Mouse (Mus musculus) cerebellum, postnatal 10 days (tissue): Measurements from ENCODE around the gene Abcf1.
"Not testable (repeated sequence)": the region's sequence is repeated elsewhere in the genome, so short reads cannot be mapped to it uniquely, and the experiment has no call there.

ENCODE experiments used
- DNase-seq, 2 experiments: peaks; one replicate each; pipeline ENCODE4 v3.0.0; 2021; ENCODE audit warnings: mixed read lengths in 2 of 2

Abcf1 gene

GRCm38 (mm10) chr17:35978811-35979400 lies 9.3 kb upstream of the Abcf1 start:
- DNase-seq: peak; percentile 94

GRCm38 (mm10) chr17:35972131-35972530 lies 2.6 kb upstream of the Abcf1 start:
- DNase-seq: no peak

GRCm38 (mm10) chr17:35967621-35968020 lies 1.9 kb downstream of the Abcf1 start:
- no peak for DNase-seq

GRCm38 (mm10) chr17:35963279-35963678 lies 6.3 kb downstream of the Abcf1 start:
- no peak for DNase-seq

- no peak for DNase-seq
Measured at GRCm38 (mm10) chr17:35958533-35959223, 10.9 kb downstream of the Abcf1 start.

- DNase-seq: no peak
Measured at GRCm38 (mm10) chr17:35954665-35955064, 14.9 kb downstream of the Abcf1 start.

- not testable (repeated sequence) for DNase-seq
Measured at GRCm38 (mm10) chr17:35952559-35952958, 17.0 kb downstream of the Abcf1 start.

GRCm38 (mm10) chr17:35950946-35951345 lies 18.6 kb downstream of the Abcf1 start:
- DNase-seq: not testable (repeated sequence)

GRCm38 (mm10) chr17:35939941-35940340 lies 29.6 kb downstream of the Abcf1 start:
- DNase-seq: no peak

- DNase-seq: no peak
Measured at GRCm38 (mm10) chr17:35939108-35939507, 30.5 kb downstream of the Abcf1 start.

- peak; percentile 65 to 70 for DNase-seq
Measured at GRCm38 (mm10) chr17:35937700-35938348, 31.7 kb downstream of the Abcf1 start.

GRCm38 (mm10) chr17:35935763-35936162 lies 33.8 kb downstream of the Abcf1 start:
- not testable (repeated sequence) for DNase-seq

- no peak for DNase-seq
Measured at GRCm38 (mm10) chr17:35932608-35933007, 37.0 kb downstream of the Abcf1 start.

GRCm38 (mm10) chr17:35930627-35931026 lies 38.9 kb downstream of the Abcf1 start:
- DNase-seq: peak in 1 of 2 experiments; percentile 8

- no peak for DNase-seq
Measured at GRCm38 (mm10) chr17:35929534-35929933, 40.0 kb downstream of the Abcf1 start.

- no peak for DNase-seq
Measured at GRCm38 (mm10) chr17:35927471-35927870, 42.1 kb downstream of the Abcf1 start.

- peak in 1 of 2 experiments; percentile 35 for DNase-seq
Measured at GRCm38 (mm10) chr17:35923281-35923680, 46.3 kb downstream of the Abcf1 start.

GRCm38 (mm10) chr17:35922566-35922965 lies 47.0 kb downstream of the Abcf1 start:
- DNase-seq: no peak

- DNase-seq: no peak
Measured at GRCm38 (mm10) chr17:35921710-35922109, 47.9 kb downstream of the Abcf1 start.

GRCm38 (mm10) chr17:35920862-35921562 lies 48.5 kb downstream of the Abcf1 start:
- DNase-seq: peak; percentile 67 to 70

GRCm38 (mm10) chr17:35920384-35920783 lies 49.2 kb downstream of the Abcf1 start:
- peak in 1 of 2 experiments; percentile 29 for DNase-seq

- peak; percentile 52 to 63 for DNase-seq
Measured at GRCm38 (mm10) chr17:35919864-35920301, 49.7 kb downstream of the Abcf1 start.

- peak; percentile 98 to 99 for DNase-seq
Measured at GRCm38 (mm10) chr17:35919060-35919715, 50.4 kb downstream of the Abcf1 start.
